Mouse (Mus musculus) liver, adult 2 months (tissue): ENCODE measurements around the gene Coro6.

ENCODE experiments used
- CTCF ChIP-seq: fragments of 200-500 bp; IDR thresholded peaks from 2 replicates; pipeline ENCODE4 v1.5.1; 2011; ENCODE audit warnings: low read depth, low read length, control low read depth
- POLR2A ChIP-seq: fragments of 200-500 bp; IDR thresholded peaks from 2 replicates; pipeline ENCODE4 v1.6.1; 2011; ENCODE audit warnings: low read length, control low read depth; ENCODE audit not compliant: insufficient read depth; ENCODE audit errors: extremely low read depth

GRCm38 (mm10) chr11:77451670-77452069 is 10.5 kb upstream of the Coro6 start:
- no peak for TF ChIP-seq POLR2A
- no peak for TF ChIP-seq CTCF
